Mouse (Mus musculus): ENCODE measurements around the gene Evx1. TPM values are rescaled to one million over a fixed set of nuclear protein-coding genes. Genes with fewer than 3 reads are reported as not detected.
"Not testable (repeated sequence)": the region's sequence is repeated elsewhere in the genome, so short reads cannot be mapped to it uniquely, and the experiment has no call there.

The Evx1 gene
- total RNA-seq, 1 experiment from 2014 or later = not detected

DNA sequence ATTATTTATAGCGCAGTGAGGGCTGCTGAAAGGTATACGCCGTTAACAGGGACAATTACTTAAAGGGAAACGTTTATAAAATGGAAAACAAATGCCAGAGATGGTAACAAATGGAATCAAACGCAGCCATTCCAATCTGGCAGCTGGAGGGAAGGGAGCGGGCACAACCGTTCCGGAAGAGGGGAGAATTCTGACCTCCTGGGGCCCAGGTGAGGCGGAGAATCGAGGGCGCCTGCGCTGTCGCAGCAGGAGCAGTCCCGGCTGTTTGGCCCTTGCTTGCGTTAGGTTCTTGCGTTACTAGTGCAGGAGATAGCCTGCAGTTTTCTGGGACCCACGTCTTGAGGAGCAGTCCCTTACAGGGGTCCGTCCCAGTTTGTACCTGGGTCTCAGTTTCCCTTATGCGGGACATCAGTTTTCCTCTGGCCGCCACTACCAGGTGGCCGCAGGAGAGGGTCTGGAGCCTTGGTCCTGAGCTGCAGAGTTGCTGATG lies 8.6 kb downstream of the Evx1 start:
- DNase-seq = no peak

DNA sequence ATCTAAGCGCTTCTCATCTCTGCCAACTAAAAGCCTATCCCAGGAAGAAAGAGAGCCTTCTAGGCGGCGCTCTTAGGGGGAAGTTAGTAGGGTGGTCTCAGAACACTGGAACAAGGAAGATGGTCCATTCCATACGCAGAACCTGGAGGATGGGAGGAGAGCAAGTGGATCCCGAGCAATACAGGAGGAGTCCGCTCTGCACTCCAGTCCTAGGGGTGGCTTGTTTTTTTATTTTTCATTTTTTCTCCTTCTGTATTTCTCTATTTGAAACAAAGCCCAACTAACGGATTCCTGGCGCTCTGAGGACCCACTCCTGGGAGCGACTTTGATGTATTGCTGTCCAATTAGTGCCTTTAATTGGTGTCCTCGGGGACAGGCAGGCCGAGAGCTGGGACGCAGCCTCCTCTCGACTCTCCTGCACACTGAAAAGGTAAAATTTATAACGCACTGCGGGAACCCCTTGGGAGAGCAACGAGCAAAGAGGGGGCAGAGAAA lies 9.5 kb downstream of the Evx1 start:
- no peak for DNase-seq

DNA sequence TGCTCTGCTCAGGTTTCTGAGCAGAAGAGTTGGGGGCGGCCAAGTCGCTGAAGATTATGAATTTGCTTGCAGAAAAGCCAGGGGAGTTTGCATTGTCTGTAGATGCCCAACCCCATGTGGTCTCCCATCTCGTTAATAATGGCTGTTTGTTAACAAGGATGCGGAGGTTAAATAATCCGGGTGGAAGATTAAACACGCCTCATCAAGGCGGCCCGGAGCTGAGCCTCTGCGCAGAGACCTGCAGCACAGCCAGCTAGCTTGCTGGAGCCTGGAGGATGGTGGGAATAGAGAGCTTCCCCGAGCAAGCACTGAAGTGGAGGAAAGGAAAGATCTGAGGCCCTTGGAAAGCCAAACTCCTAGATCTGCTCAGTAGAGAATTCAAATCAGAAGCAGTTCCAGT lies 10.0 kb downstream of the Evx1 start:
- DNase-seq = no peak

GRCm38 (mm10) chr6:52324061-52324460 lies 10.8 kb downstream of the Evx1 start:
- DNase-seq = no peak

GRCm38 (mm10) chr6:52346816-52347215 lies 33.5 kb downstream of the Evx1 start:
- DNase-seq = not testable (repeated sequence)

- no peak for DNase-seq
These were observed 52.7 kb downstream of the Evx1 start for GRCm38 (mm10) chr6:52366021-52366420.

GRCm38 (mm10) chr6:52366533-52366932 lies 53.2 kb downstream of the Evx1 start:
- no peak for DNase-seq

GRCm38 (mm10) chr6:52367067-52367466 lies 53.8 kb downstream of the Evx1 start:
- DNase-seq = no peak

Other genes starting within 250 kb of the Evx1 start
- 0.64 and 1.1 TPM in 2 replicates for gene Hoxa1, start 155.2 kb upstream of the Evx1 start, total RNA-seq (2021)
- gene Hoxa2, start 148.7 kb upstream of the Evx1 start, total RNA-seq (2021) = 3.3 and 3.8 TPM in 2 replicates
- gene 5730596B20Rik, start 136.0 kb upstream of the Evx1 start, total RNA-seq (2021) = 0.45 and 0.63 TPM in 2 replicates
- gene Hoxa4, start 121.7 kb upstream of the Evx1 start, total RNA-seq (2021) = 6.4 and 7.3 TPM in 2 replicates
- gene Hoxa5, start 108.9 kb upstream of the Evx1 start, total RNA-seq (2021) = 25.8 and 26.3 TPM in 2 replicates
- 3.7 and 5.9 TPM in 2 replicates for gene Hoxa6, start 104.8 kb upstream of the Evx1 start, total RNA-seq (2021)
- 6.9 and 10.5 TPM in 2 replicates for gene Hoxa3, start 100.2 kb upstream of the Evx1 start, total RNA-seq (2021)
- gene Gm28308, start 100.2 kb upstream of the Evx1 start, total RNA-seq (2021) = 1.3 and 1.4 TPM in 2 replicates
- gene Hoxa7, start 91.6 kb upstream of the Evx1 start, total RNA-seq (2021) = 20.9 and 22.2 TPM in 2 replicates
- 1.8 and 3.5 TPM in 2 replicates for gene Hoxa9, start 82.4 kb upstream of the Evx1 start, total RNA-seq (2021)
- gene Hoxa10, start 72.6 kb upstream of the Evx1 start, total RNA-seq (2021) = 0.15 and 0.68 TPM in 2 replicates
- gene Hoxa11, start 67.7 kb upstream of the Evx1 start, total RNA-seq (2021) = not detected in 2 replicates
- gene Hoxa13, start 52.6 kb upstream of the Evx1 start, total RNA-seq (2021) = not detected in 2 replicates

All from adrenal gland, postnatal 14 days (tissue).